Mouse (Mus musculus): ENCODE results near the gene Hmcn2. TPM values are rescaled to one million over a fixed set of nuclear protein-coding genes. Genes with fewer than 3 reads are reported as not detected.

Hmcn2 gene
- polyA plus RNA-seq, 1 experiment from 2014 or later: 1.0 TPM

DNA sequence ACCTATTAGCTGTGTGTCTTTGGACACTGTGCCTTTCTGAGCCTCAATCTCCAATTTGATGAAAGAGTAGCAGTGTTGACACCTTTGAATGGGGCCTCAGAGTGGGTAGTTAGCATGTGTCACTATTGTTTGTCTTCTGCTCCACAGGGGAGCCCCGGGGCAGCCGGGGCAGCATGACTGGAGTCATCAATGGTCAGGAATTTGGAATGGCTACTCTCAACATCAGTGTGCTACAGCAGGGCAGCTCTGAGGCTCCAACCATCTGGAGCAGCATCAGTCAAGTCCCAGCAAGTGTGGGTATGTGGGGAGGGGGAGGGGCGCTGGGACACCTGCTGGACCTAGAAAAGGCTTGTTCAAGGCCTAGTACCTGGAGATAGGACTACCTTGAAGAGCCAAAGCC lies 136.4 kb downstream of the Hmcn2 start:
- H3K9ac ChIP-seq (ENCODE audit: low read depth, low read length): no peak overlapping the region
- H3K4me2 ChIP-seq (ENCODE audit: low read length): no peak overlapping the region
- H3K36me3 ChIP-seq (ENCODE audit: insufficient read depth, low read length): no peaks in the 10 kb centered on the region
- no peak for TF ChIP-seq CTCF (IDR thresholded peaks at IDR 0.05; ENCODE audit: low read depth)
- ATAC-seq (replicated peaks; ENCODE audit: low FRiP score, low read depth) (no peak), DNase-seq (ENCODE audit: low spot score) (no peak)
- 53% methylated on average over 3 of the region's 3 CpGs for WGBS
- no peak overlapping the region for H3K27ac ChIP-seq
- H3K4me3 ChIP-seq (replicated peaks; ENCODE audit: low read depth, low read length): no peak overlapping the region
- no peaks in the 10 kb centered on the region for H3K9me3 ChIP-seq (replicated peaks; ENCODE audit: low read length)
- H3K4me1 ChIP-seq (replicated peaks; ENCODE audit: insufficient read depth, low read length): peaks cover 9% of the 10 kb centered on the region; the same call in 1 of the 2 replicates
- H3K27me3 ChIP-seq (ENCODE audit: insufficient read depth, low read length): no peaks in the 10 kb centered on the region

- Histone ChIP-seq H3K4me1 (replicated peaks; ENCODE audit: insufficient read depth, low read length) (peaks cover 9% of the 10 kb centered on the region; the same call in 1 of the 2 replicates), H3K9me3 (replicated peaks; ENCODE audit: low read length) (no peaks in the 10 kb centered on the region), H3K9ac (ENCODE audit: low read depth, low read length) (no peak overlapping the region), H3K27ac (no peak overlapping the region), H3K4me3 (replicated peaks; ENCODE audit: low read depth, low read length) (no peak overlapping the region), H3K27me3 (ENCODE audit: insufficient read depth, low read length) (no peaks in the 10 kb centered on the region), H3K4me2 (ENCODE audit: low read length) (no peak overlapping the region), H3K36me3 (ENCODE audit: insufficient read depth, low read length) (no peaks in the 10 kb centered on the region)
- no peak for TF ChIP-seq CTCF (IDR thresholded peaks at IDR 0.05; ENCODE audit: low read depth)
- no peak for ATAC-seq (replicated peaks; ENCODE audit: low FRiP score, low read depth)
- 52% methylated on average over 1 of the region's 1 CpGs for WGBS
- DNase-seq (ENCODE audit: low spot score): no peak
Observed at GRCm38 (mm10) chr2:31451530-31451929, 137.3 kb downstream of the Hmcn2 start.

GRCm38 (mm10) chr2:31453011-31453410 lies 138.8 kb downstream of the Hmcn2 start:
- ATAC-seq (replicated peaks; ENCODE audit: low FRiP score, low read depth) (no peak), DNase-seq (ENCODE audit: low spot score) (no peak)
- H3K4me3 ChIP-seq (replicated peaks; ENCODE audit: low read depth, low read length): no peak overlapping the region
- WGBS: 86% methylated on average over 13 of the region's 13 CpGs
- H3K9ac ChIP-seq (ENCODE audit: low read depth, low read length): no peak overlapping the region
- H3K4me2 ChIP-seq (ENCODE audit: low read length): no peak overlapping the region
- no peak for TF ChIP-seq CTCF (IDR thresholded peaks at IDR 0.05; ENCODE audit: low read depth)
- no peaks in the 10 kb centered on the region for H3K9me3 ChIP-seq (replicated peaks; ENCODE audit: low read length)
- no peaks in the 10 kb centered on the region for H3K27me3 ChIP-seq (ENCODE audit: insufficient read depth, low read length)
- H3K36me3 ChIP-seq (ENCODE audit: insufficient read depth, low read length): no peaks in the 10 kb centered on the region
- H3K4me1 ChIP-seq (replicated peaks; ENCODE audit: insufficient read depth, low read length): peaks cover 9% of the 10 kb centered on the region; the same call in 1 of the 2 replicates
- H3K27ac ChIP-seq: no peak overlapping the region

DNA sequence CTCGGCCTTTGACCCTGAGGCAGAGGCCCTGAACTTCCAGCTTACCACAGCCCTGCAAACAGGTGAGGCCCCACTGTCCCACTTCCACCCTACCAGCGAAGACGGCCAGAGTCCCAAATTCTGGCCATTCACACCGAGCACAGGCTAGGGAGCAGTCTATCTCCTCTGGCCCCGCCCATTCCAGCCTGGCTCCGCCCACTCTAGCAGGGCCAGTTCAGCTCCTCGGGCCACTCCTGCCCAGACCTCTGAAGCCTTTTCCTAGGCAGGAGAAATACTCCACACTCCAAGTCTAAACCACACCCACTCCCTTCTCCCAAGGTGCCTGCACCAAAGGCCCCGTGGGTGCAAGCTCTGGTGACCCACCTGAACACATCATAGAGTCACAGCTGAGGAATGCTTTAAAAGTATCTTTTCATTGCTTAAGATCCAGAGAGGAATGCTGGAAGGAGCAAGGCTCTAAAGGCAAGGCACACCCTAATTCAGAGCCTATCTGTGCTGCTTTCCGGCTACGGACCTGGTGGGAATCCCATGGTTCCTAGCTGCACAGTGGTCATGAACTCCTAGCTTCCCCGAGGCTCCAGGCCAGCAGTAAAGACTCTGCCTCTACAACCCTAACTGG lies 139.5 kb downstream of the Hmcn2 start:
- no peaks in the 10 kb centered on the region for H3K36me3 ChIP-seq (ENCODE audit: insufficient read depth, low read length)
- 34% methylated on average over 11 of the region's 11 CpGs for WGBS
- H3K9me3 ChIP-seq (replicated peaks; ENCODE audit: low read length): no peaks in the 10 kb centered on the region
- no peak for TF ChIP-seq CTCF (IDR thresholded peaks at IDR 0.05; ENCODE audit: low read depth)
- no peak overlapping the region for H3K4me2 ChIP-seq (ENCODE audit: low read length)
- no peak for DNase-seq (ENCODE audit: low spot score)
- H3K27me3 ChIP-seq (ENCODE audit: insufficient read depth, low read length): no peaks in the 10 kb centered on the region
- no peak overlapping the region for H3K4me3 ChIP-seq (replicated peaks; ENCODE audit: low read depth, low read length)
- H3K27ac ChIP-seq: peak overlapping the region; percentile 32; the same call in 1 of the 2 replicates
- no peak overlapping the region for H3K9ac ChIP-seq (ENCODE audit: low read depth, low read length)
- 0 out of 2 replicates have a peak, but pooled peaks have one; percentile 10 for ATAC-seq (replicated peaks; ENCODE audit: low FRiP score, low read depth)
- peaks cover 9% of the 10 kb centered on the region; the same call in 1 of the 2 replicates for H3K4me1 ChIP-seq (replicated peaks; ENCODE audit: insufficient read depth, low read length)

- Histone ChIP-seq H3K27ac (peak overlapping the region; percentile 54), H3K27me3 (ENCODE audit: insufficient read depth, low read length) (no peaks in the 10 kb centered on the region), H3K4me2 (ENCODE audit: low read length) (no peak overlapping the region), H3K9ac (ENCODE audit: low read depth, low read length) (no peak overlapping the region), H3K9me3 (replicated peaks; ENCODE audit: low read length) (no peaks in the 10 kb centered on the region), H3K4me1 (replicated peaks; ENCODE audit: insufficient read depth, low read length) (peaks cover 9% of the 10 kb centered on the region; the same call in 1 of the 2 replicates), H3K4me3 (replicated peaks; ENCODE audit: low read depth, low read length) (no peak overlapping the region), H3K36me3 (ENCODE audit: insufficient read depth, low read length) (no peaks in the 10 kb centered on the region)
- DNase-seq (ENCODE audit: low spot score) (no peak), ATAC-seq (replicated peaks; ENCODE audit: low FRiP score, low read depth) (no peak)
- no peak for TF ChIP-seq CTCF (IDR thresholded peaks at IDR 0.05; ENCODE audit: low read depth)
- WGBS: 41% methylated on average over 8 of the region's 8 CpGs
Observed at GRCm38 (mm10) chr2:31454280-31454679, 140.1 kb downstream of the Hmcn2 start.

DNA sequence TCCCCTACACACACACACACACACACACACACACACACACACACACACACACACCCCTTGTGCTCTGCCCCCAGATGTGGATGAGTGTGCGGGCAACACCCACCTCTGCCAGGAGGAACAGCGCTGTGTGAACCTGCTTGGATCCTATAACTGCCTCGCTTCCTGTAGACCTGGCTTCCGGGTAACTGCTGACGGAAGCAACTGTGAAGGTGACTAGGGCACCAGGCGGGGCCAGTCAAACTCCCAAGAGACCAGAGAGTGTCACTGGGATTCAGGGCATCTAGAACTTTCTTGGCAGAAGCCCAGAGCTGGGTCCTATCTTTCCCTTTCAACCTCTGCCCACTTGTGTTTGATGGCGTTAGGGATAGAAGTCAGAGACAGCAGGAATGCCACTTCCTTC lies 141.2 kb downstream of the Hmcn2 start:
- Histone ChIP-seq H3K9ac (ENCODE audit: low read depth, low read length) (no peak overlapping the region), H3K4me3 (replicated peaks; ENCODE audit: low read depth, low read length) (no peak overlapping the region), H3K4me2 (ENCODE audit: low read length) (no peak overlapping the region), H3K4me1 (replicated peaks; ENCODE audit: insufficient read depth, low read length) (peaks cover 9% of the 10 kb centered on the region; the same call in 1 of the 2 replicates), H3K27me3 (ENCODE audit: insufficient read depth, low read length) (no peaks in the 10 kb centered on the region), H3K27ac (no peak overlapping the region), H3K9me3 (replicated peaks; ENCODE audit: low read length) (no peaks in the 10 kb centered on the region), H3K36me3 (ENCODE audit: insufficient read depth, low read length) (no peaks in the 10 kb centered on the region)
- no peak for TF ChIP-seq CTCF (IDR thresholded peaks at IDR 0.05; ENCODE audit: low read depth)
- ATAC-seq (replicated peaks; ENCODE audit: low FRiP score, low read depth) (no peak), DNase-seq (ENCODE audit: low spot score) (no peak)
- WGBS: 84% methylated on average over 7 of the region's 7 CpGs
